Mouse (Mus musculus) midbrain, embryonic 11.5 days (tissue): ENCODE data around the gene Ankrd65. TPM values are rescaled to one million over a fixed set of nuclear protein-coding genes. Genes with fewer than 3 reads are reported as not detected.
"Not testable (repeated sequence)": the region's sequence is repeated elsewhere in the genome, so short reads cannot be mapped to it uniquely, and the experiment has no call there.

ENCODE experiments used
- ATAC-seq: fragments of 200-750 bp; cut with Nextera tagmentation; 2 replicates; pipeline ENCODE4 v1.8.0; 2017; ENCODE audit warnings: moderate TSS enrichment, moderate library complexity; ENCODE audit not compliant: low FRiP score
- DNase-seq: peaks from one replicate; pipeline ENCODE4 v3.0.0; 2015; ENCODE audit warnings: low spot score; ENCODE audit errors: missing footprints
- H3K27ac ChIP-seq: fragments of 300-500 bp; sonication (generic); 2 replicates; pipeline ENCODE4 v1.5.1; 2014; ENCODE audit warnings: low read depth, low read length
- H3K27me3 ChIP-seq: fragments of 300-500 bp; sonication (generic); 2 replicates; pipeline ENCODE4 v1.6.1; 2014; ENCODE audit warnings: mild to moderate bottlenecking, low read length, moderate library complexity, mixed read lengths; ENCODE audit not compliant: control insufficient read depth, insufficient read depth
- H3K36me3 ChIP-seq: fragments of 300-500 bp; sonication (generic); 2 replicates; pipeline ENCODE4 v1.6.1; 2014; ENCODE audit warnings: mild to moderate bottlenecking, low read length, moderate library complexity, mixed read lengths; ENCODE audit not compliant: control insufficient read depth, insufficient read depth
- H3K4me1 ChIP-seq: fragments of 300-500 bp; sonication (generic); 2 replicates; pipeline ENCODE4 v1.6.1; 2014; ENCODE audit warnings: low read length; ENCODE audit not compliant: control insufficient read depth, insufficient read depth
- H3K4me2 ChIP-seq: fragments of 300-500 bp; sonication (generic); 2 replicates; pipeline ENCODE4 v1.6.1; 2014; ENCODE audit warnings: mild to moderate bottlenecking, moderate library complexity
- H3K4me3 ChIP-seq: fragments of 300-500 bp; sonication (generic); 2 replicates; pipeline ENCODE4 v1.5.1; 2014; ENCODE audit warnings: low read depth, low read length
- H3K9ac ChIP-seq: fragments of 300-500 bp; sonication (generic); 2 replicates; pipeline ENCODE4 v1.6.1; 2014; ENCODE audit warnings: low read length
- H3K9me3 ChIP-seq: fragments of 300-500 bp; sonication (generic); 2 replicates; pipeline ENCODE4 v1.6.1; 2016; ENCODE audit warnings: low read length; ENCODE audit not compliant: control insufficient read depth
- WGBS: fragments of 180-500 bp; shearing (Covaris S2); extraction: QIAGEN DNeasy Blood & Tissue Kit; methylation state at CpG from one replicate; pipeline ENCODE4 v1.1.7; 2014; 5-methylcytosine and 5-hydroxymethylcytosine counted together
- polyA plus RNA-seq: library from polyadenylated mRNA; unstranded; fragments of >200 nt; fragmentation: Nextera tagmentation; extraction: Ambion mirVana; gene quantifications from 2 replicates; pipeline ENCODE4 v1.2.1, GENCODE M21; 2014

Ankrd65 gene
- polyA plus RNA-seq, 1 experiment from 2014 or later: not detected

DNA sequence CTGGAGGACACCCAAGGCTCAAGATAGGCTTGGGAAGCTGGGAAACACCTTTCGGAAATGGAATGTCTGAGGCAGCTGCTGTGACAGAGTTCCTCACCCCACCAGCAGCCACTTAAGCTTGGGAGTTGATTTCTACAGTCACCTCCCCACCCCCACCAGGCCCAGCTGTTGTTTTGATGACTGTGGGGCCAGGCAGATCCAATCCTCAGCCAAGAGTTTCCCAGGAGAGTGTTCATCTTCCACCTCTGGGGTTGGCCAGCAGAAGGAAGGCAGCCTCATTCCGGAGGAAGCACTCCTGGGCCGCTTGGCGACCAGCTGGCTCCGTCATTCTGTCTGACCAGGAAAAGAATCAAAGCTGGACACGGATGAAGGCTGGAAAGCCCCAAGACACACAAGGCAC lies 9.3 kb upstream of the Ankrd65 start:
- H3K4me2 ChIP-seq: no peak overlapping the region
- ATAC-seq: no peak
- H3K4me3 ChIP-seq: no peak overlapping the region
- no peaks in the 10 kb centered on the region for H3K27me3 ChIP-seq
- no peak overlapping the region for H3K9ac ChIP-seq
- peak; percentile 83 for DNase-seq
- no peaks in the 10 kb centered on the region for H3K36me3 ChIP-seq
- no peaks in the 10 kb centered on the region for H3K9me3 ChIP-seq
- H3K4me1 ChIP-seq: peaks cover 3% of the 10 kb centered on the region; the same call in 1 of the 2 replicates
- 45% methylated on average over 6 of the region's 6 CpGs for WGBS
- H3K27ac ChIP-seq: no peak overlapping the region

- H3K4me1 ChIP-seq: peaks cover 3% of the 10 kb centered on the region; the same call in 1 of the 2 replicates
- peak overlapping the region; percentile 90 for H3K9ac ChIP-seq
- H3K27ac ChIP-seq: peak overlapping the region; percentile 71; the same call in 1 of the 2 replicates
- DNase-seq: peak; percentile 85
- WGBS: 43% methylated on average over 16 of the region's 16 CpGs
- H3K9me3 ChIP-seq: no peaks in the 10 kb centered on the region
- no peaks in the 10 kb centered on the region for H3K27me3 ChIP-seq
- H3K4me2 ChIP-seq: peak overlapping the region; percentile 78
- H3K4me3 ChIP-seq: peak overlapping the region; percentile 58
- H3K36me3 ChIP-seq: no peaks in the 10 kb centered on the region
- no peak for ATAC-seq
Measured at GRCm38 (mm10) chr4:155783486-155784080, 6.7 kb upstream of the Ankrd65 start.

- peak; percentile 98 for DNase-seq
- peak overlapping the region; percentile 78 for H3K4me2 ChIP-seq
- WGBS: under 1% methylated on average over 52 of the region's 52 CpGs
- H3K4me1 ChIP-seq: peaks cover 3% of the 10 kb centered on the region; the same call in 1 of the 2 replicates
- H3K27ac ChIP-seq: peak overlapping the region; percentile 71
- no peaks in the 10 kb centered on the region for H3K36me3 ChIP-seq
- no peaks in the 10 kb centered on the region for H3K9me3 ChIP-seq
- no peaks in the 10 kb centered on the region for H3K27me3 ChIP-seq
- H3K4me3 ChIP-seq: peak overlapping the region; percentile 58
- H3K9ac ChIP-seq: peak overlapping the region; percentile 90
- peak; percentile 91 for ATAC-seq
Measured at GRCm38 (mm10) chr4:155784081-155784701, 6.0 kb upstream of the Ankrd65 start.

DNA sequence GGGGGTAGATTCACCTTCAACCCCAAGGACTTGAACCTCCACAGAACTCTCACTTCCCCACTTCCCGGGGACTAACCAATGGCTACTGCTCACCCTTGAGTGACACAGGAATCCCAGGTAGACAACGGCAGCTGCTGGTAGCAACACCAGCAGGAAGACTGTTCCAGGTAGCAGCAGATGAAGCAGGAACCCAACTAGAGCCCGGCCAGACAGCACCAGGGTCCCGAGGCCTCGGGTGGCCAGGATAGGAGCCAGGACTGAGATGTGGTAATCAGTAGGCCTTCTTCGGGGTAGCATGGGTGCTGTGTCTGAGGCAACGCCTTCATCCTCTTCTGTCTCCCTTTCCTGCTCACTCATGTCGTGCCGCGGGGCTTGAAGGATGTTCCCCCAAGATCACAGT lies 5.0 kb upstream of the Ankrd65 start:
- ATAC-seq (no peak), DNase-seq (no peak)
- Histone ChIP-seq H3K27ac (no peak overlapping the region), H3K9ac (no peak overlapping the region), H3K4me1 (peaks cover 3% of the 10 kb centered on the region; the same call in 1 of the 2 replicates), H3K27me3 (no peaks in the 10 kb centered on the region), H3K9me3 (no peaks in the 10 kb centered on the region), H3K36me3 (no peaks in the 10 kb centered on the region), H3K4me2 (no peak overlapping the region), H3K4me3 (no peak overlapping the region)
- WGBS: 82% methylated on average over 10 of the region's 10 CpGs

GRCm38 (mm10) chr4:155785819-155786218 lies 4.4 kb upstream of the Ankrd65 start, which contains the start of gene Tmem88b:
Gene Tmem88b (minus strand): TSS chr4:155785874.
- DNase-seq: no peak
- no peak for ATAC-seq
- no peak within 1 kb of the TSS for H3K27ac ChIP-seq
- 75% methylated on average over 5 of the region's 5 CpGs for WGBS
- H3K36me3 ChIP-seq: no peaks in the 10 kb centered on the region
- no peaks in the 10 kb centered on the region for H3K27me3 ChIP-seq
- H3K4me1 ChIP-seq: peaks cover 3% of the 10 kb centered on the region; the same call in 1 of the 2 replicates
- H3K4me2 ChIP-seq: peak within 1 kb of the TSS; percentile 78
- H3K9ac ChIP-seq: peak within 1 kb of the TSS; percentile 90
- no peaks in the 10 kb centered on the region for H3K9me3 ChIP-seq
- peak within 1 kb of the TSS; percentile 58; the same call in 1 of the 2 replicates for H3K4me3 ChIP-seq

GRCm38 (mm10) chr4:155788300-155788699 lies 1.9 kb upstream of the Ankrd65 start:
- H3K9ac ChIP-seq: no peak overlapping the region
- WGBS: 72% methylated on average over 3 of the region's 3 CpGs
- no peak for ATAC-seq

GRCm38 (mm10) chr4:155788833-155789232 lies 1.4 kb upstream of the Ankrd65 start:
- not testable (repeated sequence) for H3K4me3 ChIP-seq, ATAC-seq, DNase-seq, H3K27ac ChIP-seq, H3K9ac ChIP-seq, H3K4me1 ChIP-seq, H3K4me2 ChIP-seq, H3K9me3 ChIP-seq, H3K36me3 ChIP-seq, H3K27me3 ChIP-seq
- 79% methylated on average over 4 of the region's 4 CpGs for WGBS

More at GRCm38 (mm10) chr4:155788300-155788699, 1.9 kb upstream of the Ankrd65 start:
- H3K9me3 ChIP-seq: no peaks in the 10 kb centered on the region
- no peaks in the 10 kb centered on the region for H3K36me3 ChIP-seq
- H3K4me2 ChIP-seq: no peak overlapping the region
- H3K4me3 ChIP-seq: no peak overlapping the region
- no peak for DNase-seq
- no peaks in the 10 kb centered on the region for H3K27me3 ChIP-seq
- no peak overlapping the region for H3K27ac ChIP-seq
- peaks cover 3% of the 10 kb centered on the region; the same call in 1 of the 2 replicates for H3K4me1 ChIP-seq

GRCm38 (mm10) chr4:155790650-155791161 lies 467 bp downstream of the Ankrd65 start:
- no peak for DNase-seq
- Histone ChIP-seq H3K4me1 (no peaks in the 10 kb centered on the region), H3K9me3 (no peaks in the 10 kb centered on the region), H3K4me2 (no peak overlapping the region), H3K27me3 (no peaks in the 10 kb centered on the region), H3K27ac (no peak overlapping the region), H3K9ac (no peak overlapping the region), H3K36me3 (no peaks in the 10 kb centered on the region), H3K4me3 (no peak overlapping the region)
- WGBS: 66% methylated on average over 3 of the region's 3 CpGs
- ATAC-seq: no peak
